Mouse (Mus musculus) bone marrow, adult 2 months (tissue): ENCODE measurements around the gene Aldh1l1.

Source experiments
- CTCF ChIP-seq: fragments of 200-500 bp; IDR thresholded peaks from 2 replicates; pipeline ENCODE4 v1.5.1; 2011; ENCODE audit warnings: low read length, control low read depth; ENCODE audit not compliant: control insufficient read depth, insufficient read depth
- POLR2A ChIP-seq: fragments of 200-500 bp; IDR thresholded peaks from 2 replicates; pipeline ENCODE4 v1.6.1; 2011; ENCODE audit warnings: low read depth, mild to moderate bottlenecking, control low read depth, low read length, borderline replicate concordance; ENCODE audit not compliant: control insufficient read depth

DNA sequence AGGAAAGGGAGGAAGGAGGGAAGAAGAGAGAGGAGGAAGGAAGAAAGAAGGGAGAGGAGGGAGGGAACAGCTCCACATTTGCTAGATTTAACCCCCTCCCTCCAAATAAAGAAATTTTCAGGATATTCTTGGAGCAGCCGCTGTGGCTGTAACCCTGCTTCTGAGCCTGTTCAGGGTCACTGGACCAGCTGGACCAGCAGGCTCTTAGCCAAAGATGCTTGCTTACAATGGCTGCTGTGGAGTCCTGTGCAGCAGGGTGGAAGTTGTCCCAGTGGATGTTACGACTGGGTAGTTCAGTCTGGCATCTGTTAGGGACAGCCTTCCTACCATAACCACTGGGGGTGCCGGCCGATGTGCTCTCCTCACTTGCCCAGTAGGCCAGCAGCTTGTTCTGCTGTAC lies 82.5 kb downstream of the Aldh1l1 start:
- TF ChIP-seq CTCF (no peak), POLR2A (no peak)
